Mouse (Mus musculus) CD4-positive helper T cell, adult 2 months (primary cell): ENCODE measurements around the gene Islr2.
A peak's percentile ranks its signal among the peaks of the same experiment; 100 is the strongest.

ENCODE experiments used
- DNase-seq: peaks from one replicate; pipeline ENCODE4 v3.0.0-alpha.2; 2012; ENCODE audit warnings: low read depth, missing footprints, low spot score

Gene Islr2

GRCm38 (mm10) chr9:58153095-58153494, 51.0 kb downstream of the Islr2 start:
- DNase-seq: no peak

- peak; percentile 34 for DNase-seq
Observed at GRCm38 (mm10) chr9:58150733-58151361, 53.3 kb downstream of the Islr2 start.

- DNase-seq: no peak
Observed at GRCm38 (mm10) chr9:58148806-58149205, 55.3 kb downstream of the Islr2 start.
